Mouse (Mus musculus) regulatory T cell (primary cell): ENCODE measurements around the gene Pxylp1.

Source experiments
- in situ Hi-C: fragments of 300-600 bp; cut with MboI, MseI; formaldehyde crosslinking; loops from one replicate; pipeline ENCODE4 v1.15.1; 2025; ENCODE audit warnings: high pct_unique_total_duplicates

Gene Pxylp1

DNA sequence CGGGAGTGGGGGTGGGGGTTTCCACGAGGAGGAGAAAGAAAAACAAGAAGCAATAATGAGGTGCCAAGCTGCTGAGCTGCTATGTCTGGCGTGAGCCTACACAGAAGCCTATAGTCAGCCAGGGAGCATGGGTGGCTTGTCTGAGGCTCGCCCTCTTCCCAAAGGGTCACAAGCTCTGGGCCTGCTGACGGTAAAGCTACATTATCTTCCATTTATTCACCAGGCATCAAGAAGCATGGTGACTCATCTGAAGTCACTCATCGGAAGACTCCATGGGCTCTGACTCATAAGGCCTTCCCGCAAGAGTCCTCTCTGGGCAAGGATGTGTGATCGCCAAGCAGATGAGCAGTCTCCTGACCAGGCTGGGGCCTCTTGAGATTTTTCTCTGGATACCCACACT, 110.4 kb downstream of the Pxylp1 start:
- in situ Hi-C loops, result loop anchor here (10.0 kb wide), 1 partner anchor 107 kb away; no protein-coding TSS in a partner anchor
